Mouse (Mus musculus) ZHBTc4 (cell line): ENCODE measurements at regions not wholly inside any gene's neighbourhood (a gene's known extent, or its start where the extent isn't known, plus 50 kb on each side); places are given as distances from the start of the nearest gene placed in this dataset.

Source experiments
- DNase-seq: peaks from one replicate; pipeline ENCODE4 v3.0.0-alpha.2; 2011; ENCODE audit warnings: low read depth, low spot score

DNA sequence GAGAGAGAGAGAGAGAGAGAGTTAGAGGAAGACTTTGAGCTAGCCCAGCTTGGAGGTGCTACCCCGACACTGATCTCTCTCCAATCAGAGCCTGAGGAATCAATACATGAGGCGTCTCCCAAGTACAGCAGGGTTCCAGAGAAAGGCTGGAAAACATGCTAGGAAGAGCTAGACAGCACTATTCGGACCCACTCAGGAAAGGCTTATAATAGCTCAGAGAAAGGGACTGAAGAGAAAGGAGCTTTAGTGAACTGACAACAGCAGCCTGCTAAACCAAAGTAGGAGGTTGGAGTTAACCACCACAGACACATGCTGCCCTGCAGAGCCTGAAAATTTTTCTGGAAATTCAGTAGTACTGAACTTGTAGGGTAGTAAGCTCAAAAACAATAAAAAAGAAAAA lies 831.3 kb downstream of the Adgrl2 start:
- DNase-seq = no peak

DNA sequence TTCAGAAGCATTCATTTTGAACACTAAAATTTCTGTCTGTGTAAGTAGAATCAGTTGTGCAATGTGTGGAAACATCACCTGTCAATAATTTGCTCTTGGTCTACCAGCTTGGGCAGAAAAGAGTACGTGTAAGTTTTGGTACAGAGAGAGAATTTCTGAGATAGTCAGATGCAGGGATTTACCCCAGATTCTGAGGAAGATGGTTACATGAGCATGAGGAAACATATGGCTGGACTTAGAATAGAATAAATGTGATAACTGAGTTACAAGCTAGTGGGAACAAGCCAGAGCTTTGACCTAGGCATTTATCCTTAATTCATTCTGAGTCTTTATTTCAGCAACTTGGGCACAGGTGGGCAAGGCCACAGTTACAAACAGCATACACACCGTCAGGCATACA lies 831.8 kb downstream of the Adgrl2 start:
- DNase-seq = no peak

DNA sequence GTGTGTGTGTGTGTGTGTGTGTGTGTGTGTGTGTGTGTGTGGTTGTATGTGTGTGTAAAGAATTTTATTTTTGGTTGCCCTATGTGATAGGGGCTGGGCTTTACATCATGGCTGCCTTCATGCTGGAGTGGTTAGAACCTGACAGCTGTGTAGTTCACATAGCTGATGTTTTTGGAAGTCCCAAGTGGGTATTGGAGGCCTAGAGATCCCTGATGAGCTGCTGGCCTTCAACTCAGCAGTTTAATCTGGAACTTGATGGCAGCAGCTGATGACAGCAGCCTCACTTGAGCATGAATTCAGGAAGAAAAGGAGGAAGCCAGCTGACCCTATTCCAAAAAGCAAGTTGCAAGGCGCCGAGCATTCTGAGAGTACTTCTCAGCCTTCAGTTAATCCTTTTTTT lies 846.6 kb downstream of the Adgrl2 start:
- DNase-seq = no peak

DNA sequence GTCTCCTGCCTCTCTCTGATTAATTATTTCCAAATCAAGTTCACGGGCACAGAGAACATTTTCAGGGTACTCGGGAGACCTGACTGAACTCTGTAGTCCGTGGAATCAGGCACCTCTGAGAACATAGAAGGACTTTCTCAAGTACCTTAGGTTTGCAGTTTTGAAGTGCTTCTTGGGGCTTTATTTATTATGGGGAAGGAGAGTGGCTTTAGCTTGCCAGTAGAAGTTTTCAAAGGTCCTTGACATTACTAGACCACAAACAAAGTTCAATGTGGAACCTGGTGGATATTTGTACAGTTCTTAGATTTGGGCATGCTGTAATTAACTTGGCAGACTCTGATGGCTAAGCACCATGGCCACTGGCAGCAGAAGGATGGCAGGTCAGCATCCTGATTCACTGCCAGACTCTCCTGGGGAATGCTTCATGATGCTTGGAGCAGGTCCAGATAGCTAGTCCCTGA lies 853.5 kb downstream of the Adgrl2 start:
- DNase-seq = no peak

DNA sequence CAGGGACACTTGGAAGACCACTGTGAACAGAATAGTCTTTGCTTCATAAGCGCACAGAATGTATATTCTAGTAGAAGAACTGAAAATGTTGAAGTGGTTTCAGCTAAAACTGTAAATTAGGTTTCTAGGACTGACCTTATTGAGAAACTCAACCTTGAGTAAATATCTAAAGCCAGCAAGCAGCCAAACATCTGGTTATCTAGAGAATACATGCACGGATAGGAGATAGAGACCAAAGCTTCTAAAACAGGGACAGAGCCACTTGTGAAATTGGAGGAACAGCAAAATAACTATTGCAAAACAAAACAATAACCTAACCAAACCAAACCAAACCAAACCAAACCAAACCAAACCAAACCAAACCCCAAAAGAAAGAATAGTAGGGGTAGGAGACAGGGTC lies 855.7 kb downstream of the Adgrl2 start:
- no peak for DNase-seq

DNA sequence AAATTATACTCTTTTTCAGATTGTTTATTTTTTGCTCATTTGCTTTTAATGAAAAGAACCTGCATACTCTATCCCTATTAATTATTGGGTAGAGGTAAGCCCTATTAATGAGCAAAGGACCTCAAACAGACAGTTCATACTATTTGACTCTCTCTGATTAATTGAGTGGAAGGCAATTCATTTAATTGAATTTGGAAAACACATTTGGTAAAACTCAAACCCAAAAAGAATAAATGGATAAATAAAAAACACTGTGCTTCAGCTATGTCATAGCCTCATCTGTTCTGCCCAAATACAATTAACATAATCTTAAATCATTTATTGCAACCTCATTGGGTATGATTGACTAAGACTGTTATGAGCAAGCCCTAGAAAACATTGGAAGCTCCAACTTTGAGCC lies 874.8 kb downstream of the Adgrl2 start:
- no peak for DNase-seq

DNA sequence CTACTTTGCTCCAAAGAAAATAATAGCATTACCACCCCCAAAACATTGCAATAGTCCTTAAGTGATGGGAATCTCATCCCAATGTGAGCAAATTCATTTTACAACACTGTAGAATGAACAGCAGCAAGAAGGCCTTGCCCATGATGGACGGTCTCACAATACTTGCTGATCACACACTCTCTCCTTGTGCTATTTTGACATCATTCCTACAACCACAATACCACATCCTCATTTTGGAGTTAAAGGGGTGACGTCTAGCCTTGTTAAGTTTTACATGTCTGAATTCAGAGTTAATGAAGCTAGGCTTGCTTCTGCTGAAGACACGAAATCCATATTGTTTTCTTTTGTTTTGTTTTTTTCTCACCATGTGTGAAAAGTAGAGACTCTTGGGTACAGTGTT lies 878.2 kb downstream of the Adgrl2 start:
- DNase-seq = no peak

DNA sequence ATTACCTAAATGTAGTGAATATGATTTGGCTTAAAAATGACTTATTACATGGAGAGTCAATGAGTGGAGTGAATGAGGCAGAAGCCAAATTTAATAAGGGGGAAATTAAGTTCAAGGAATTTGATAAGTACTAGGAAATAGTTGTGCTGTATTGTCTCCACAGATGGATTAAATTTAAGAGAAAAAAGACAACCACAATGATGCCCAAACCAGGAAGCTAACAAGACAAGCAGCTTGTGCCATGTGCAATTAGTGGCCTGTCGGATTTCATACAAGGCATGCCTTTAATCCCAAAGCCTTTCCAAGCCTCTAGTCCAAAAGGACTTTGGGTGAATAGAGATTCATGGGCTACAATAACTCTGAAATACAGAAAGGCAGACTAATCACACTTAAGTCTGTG lies 883.3 kb downstream of the Adgrl2 start:
- DNase-seq = no peak

DNA sequence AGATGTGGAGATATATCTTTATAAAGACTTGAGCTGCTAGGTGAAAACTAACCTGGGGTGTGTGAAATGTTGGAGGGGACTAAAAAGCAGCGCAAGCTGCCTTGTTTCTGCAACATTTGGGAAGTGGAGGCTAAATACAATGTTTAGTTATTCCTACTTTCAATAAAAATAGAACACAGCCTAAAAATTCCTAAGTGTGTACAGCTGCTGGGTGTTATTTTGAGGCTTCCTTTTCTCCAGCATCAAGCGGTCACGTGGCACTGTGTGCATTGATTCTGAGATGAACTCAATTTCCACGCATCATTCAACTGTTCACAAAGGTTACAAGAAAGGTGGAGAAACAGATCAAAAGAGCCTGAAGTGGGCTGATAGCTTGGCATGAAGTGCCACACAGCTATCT lies 896.4 kb downstream of the Adgrl2 start:
- DNase-seq = no peak

DNA sequence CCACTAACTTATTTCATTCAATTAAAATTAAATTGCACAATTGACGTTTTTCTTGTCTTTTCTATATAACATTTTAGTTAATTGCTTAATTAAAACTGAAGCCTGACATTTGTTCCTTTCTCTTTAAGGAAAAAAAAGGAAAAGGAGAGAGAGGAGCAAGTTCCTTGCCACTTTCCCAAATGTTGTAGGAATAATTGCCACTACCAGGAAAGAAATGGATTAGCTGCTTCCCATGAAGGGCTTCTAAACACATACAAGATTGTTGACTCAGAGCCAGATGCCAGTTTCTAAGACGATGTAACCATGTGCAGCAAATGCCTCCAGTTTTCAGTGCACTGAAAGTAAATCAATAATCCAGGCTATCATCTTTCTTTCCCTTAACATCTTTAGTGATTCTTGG lies 914.5 kb downstream of the Adgrl2 start:
- DNase-seq = no peak

DNA sequence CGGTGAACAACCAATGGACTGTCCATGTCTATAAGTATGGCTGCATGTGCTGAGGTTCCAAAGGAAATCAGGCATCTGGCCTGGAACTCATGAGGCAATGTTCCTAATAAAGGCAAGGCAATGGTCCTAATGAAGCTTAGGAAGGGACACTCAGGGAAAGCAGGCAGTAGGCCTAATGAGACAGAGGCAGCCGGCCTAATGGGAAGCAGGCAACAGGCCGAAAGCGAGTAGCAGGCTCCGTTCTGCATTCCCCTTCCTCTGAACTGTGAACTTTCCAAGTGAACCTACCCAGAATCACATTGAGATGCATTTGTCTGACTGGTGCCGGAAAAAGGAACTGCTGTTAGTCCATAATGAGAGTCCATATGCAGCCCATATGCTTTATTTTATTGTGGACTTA lies 923.7 kb downstream of the Adgrl2 start:
- no peak for DNase-seq

DNA sequence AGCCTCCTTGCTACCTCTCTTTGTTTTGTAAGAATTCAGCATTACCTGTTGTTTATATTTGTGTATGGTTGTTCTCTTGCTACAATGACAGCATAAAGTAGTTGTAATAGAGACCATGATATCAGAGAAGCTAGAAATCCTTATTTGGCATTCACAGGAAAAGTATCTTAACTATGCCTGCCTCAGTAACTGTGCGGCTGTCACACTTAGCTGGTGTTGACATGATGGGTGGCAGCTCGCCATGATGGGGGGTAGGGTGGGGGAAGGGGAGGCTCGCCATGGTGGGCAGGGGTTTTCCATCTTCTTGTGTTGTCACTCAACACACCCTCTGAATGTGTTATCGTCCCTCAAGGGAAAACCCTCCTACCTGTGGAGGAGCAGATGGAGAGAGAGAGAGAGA lies 934.3 kb downstream of the Adgrl2 start:
- no peak for DNase-seq

DNA sequence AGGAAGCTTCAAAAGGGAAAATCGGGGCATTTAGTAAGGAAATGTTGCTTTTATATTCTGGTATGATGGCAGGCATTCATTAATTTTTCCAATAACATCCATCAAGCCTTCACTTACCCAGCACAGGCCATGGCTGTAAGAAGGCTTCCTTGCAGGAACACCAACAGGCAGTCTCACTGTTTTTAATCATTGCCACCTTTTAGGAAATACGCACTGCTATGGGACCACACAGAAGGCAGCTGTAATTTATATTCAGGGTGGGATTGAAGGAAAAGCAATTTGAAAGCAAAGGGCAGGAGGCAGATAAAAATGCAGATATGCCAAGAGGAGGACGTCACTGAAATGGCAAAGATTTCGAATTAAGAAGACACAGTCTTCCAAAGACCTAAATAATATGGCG lies 937.8 kb downstream of the Adgrl2 start:
- DNase-seq = no peak

DNA sequence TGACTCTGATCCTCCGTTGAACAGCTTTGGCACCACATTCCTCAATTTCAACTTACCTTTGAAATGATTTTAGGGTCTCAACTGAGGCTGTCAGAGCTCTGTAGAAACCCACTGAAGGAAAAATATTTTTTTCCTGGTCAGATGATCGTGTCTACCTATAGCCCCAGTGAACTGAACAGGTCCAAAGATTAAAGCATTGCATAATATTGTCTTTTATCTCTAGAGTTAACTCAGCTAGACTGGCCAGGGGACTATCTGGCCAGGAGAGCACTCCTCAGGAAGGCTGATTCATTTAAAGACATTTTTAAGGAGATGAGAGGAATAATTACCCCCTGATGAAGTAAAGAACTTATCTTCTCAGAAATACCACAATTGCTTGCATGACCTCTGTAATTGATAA lies 942.1 kb downstream of the Adgrl2 start:
- DNase-seq = no peak

DNA sequence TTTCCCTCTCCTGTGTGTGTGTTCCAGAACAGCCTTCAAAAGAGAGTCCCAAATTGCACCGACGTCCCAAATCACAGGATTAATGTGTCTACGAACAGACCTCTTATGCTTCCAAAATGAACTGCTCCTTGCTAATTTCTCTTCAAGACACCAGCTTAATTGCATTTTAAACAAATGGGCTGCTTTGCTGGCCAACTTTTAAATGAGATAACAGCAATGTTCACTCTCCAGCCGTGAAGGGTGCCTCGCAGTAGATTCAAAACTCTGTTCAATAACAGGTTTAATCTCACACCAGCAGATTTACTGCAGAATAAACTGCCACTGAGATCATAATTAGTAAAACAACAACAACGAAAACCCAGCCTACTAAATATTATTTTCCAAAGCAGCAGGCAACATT lies 957.8 kb downstream of the Adgrl2 start:
- no peak for DNase-seq

DNA sequence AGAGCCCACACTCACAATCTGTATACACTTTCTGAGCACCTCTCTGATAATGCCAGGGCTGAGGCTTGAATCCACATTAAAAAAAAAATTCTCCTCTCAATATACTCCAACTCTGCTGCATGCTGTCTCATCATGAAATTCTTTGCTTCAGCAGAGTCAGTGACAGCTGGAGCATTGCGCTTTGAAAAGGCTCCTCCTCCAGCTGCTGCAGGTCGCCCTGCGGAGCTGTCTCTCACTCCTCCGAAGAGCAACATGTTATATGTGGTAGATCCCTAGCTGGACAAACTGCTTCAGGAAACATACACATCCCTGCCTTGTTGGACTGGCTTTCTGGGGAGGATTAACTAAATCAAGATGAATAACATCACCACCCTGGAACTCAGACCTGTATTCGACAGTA lies 984.5 kb downstream of the Adgrl2 start:
- no peak for DNase-seq

DNA sequence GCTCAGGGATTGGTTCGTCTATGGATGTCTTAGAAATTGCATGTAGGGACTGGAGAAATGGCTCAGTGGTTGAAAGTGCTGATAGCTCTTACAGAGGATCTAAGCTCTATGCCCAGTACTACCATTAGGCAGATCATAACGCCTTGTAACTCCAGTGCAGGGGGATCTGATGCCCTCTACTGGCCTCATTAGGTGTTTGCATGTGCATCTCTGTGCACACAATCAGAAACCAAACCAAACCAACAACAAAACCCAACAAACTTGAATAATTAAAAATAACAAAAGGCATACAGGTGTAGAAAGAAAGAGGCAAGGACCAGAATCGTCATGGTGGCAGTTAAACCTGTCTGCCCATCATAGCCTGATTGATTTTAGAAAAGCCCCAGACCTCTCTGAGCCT lies 986.3 kb downstream of the Adgrl2 start:
- peak; percentile 68 for DNase-seq

DNA sequence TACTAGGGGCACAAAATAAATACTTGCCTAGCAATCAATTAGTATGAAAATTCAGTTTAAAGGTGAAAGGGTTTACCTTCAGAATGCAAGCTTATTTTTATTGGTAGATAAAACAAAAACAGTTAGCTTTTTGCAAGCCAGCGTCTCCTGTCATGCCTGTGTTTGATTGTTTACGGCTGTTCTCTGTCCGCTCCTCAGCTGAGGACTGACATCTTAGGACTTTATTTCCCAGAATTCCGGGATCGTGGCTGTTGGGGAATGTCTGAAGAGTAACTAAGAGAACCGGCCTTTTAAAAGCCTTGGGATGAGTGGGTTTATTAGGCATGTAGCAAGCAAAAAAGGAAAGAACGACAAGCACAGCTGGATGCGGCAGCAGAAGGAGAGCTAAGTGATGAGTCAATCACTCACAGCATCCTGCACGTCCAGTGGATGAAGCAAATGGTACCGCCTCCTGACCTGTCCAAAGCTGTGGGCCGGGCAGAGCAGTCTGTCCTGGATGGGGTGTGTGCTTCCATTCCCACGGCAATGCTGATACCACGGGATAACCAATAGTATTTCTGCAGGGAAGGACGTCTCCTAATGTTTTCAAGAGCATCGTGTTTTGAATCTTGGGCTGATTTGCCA lies 990.9 kb downstream of the Adgrl2 start:
- DNase-seq = no peak

DNA sequence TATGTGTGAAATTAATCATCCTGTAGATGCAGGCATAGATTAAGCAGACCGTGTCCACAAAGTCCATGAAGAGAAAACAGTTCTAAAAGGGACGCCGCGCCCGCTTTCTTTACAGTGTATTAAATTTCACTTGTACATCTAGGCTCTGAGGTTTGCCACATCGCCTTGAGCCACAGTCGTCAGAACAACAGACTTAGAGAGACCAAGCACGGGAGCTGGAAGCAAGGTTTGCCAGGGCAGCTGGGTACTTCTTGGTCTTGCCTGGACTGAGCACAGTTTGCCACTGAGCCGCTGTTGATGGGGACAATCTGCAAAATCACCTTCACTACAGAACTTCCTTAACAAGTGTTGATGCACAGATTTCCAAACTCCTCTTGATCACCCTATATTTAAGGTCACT lies 998.6 kb downstream of the Adgrl2 start:
- DNase-seq = no peak

DNA sequence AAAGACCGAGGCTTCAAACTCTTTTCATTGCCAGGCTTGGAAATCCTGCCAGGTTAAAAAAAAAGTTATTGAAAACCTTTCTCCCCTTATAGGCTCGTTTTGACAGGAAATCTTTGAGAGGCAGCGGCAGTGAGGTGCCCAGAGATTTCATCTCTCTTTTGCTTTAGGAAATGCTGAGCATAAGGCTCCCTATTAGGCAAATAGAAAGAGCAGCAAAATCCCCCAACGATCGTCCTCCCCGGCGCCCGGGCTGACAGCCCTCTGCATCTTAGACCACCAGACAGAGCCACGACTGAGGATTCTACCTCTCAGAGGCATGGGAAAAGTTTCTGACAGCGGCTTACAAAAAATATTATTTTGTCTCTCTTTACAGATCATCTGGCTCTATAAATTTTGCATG lies 999.5 kb downstream of the Adgrl2 start:
- no peak for DNase-seq

DNA sequence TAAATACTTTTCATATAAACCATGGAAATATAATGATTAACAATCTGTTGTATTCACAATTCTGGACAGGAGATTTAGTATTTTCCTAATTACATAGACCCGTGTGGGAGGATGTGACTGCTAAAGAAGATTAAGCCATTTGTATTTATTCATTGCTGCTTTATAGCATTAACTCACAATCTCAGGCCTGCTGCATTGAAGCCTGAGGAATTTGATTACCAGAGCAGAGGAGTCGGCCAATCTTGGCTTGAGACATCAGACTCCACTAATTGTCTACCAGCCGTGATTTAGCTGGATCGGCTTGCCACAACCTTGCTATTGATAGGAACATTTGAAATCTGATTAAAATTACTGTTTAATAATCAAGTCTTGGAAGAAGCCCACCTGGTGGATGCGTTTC lies 1007.5 kb downstream of the Adgrl2 start:
- DNase-seq = no peak

DNA sequence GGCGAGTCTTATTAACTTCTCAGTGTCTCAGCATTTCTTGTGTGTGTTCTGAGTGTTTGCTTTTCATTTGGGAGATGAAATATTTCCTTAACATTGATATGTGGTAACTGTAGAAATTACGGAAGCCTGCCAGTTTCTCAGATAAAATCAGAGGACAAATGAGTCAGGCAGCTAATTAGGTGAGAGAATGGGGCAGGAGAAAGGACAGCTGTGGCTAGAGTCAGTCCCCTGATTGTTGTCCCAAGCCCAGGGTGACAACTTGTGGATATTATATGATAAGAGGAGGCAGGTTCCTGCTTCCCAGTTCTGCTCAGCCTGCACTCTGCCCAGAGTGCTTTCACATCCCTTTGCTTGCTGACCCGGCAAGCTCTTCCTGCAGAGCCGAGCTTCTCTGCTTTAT lies 1008.7 kb downstream of the Adgrl2 start:
- DNase-seq = no peak

DNA sequence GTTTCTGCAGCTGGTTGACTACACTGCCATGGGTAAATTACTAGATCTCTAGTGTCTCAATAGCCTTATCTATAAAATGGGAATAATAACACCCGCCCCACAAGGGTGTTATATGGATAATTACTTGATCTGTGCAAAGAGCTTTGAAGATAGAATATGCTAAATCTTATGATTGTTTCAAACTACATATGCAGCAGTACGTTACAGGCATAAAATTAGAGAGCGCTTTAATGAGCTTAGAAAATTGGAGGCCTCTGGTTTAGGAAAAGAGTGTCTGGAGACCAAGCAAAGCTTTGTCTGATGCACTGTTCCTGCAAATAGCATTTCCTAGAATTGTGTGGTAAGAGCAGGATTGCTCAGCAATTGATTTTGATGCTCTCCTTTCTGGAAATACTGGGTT lies 1013.8 kb downstream of the Adgrl2 start:
- no peak for DNase-seq

DNA sequence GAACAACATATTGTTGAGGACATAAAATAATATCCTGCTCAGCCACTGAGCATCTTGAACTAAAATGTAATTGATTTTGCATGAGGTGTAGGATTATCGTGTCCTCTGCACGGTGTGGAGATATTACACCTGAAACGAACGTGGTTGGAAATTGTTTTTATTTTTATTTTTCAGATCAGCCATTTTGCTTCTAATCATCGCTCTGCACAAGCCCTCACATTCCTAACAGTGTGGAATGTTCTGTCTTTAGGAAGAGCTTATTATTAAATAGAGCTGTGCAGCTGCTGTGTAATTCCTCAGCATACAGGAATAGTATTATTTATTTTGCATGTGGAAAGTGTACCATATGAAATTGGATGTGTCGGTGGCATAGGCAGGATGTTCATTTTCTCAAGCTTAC lies 1014.3 kb downstream of the Adgrl2 start:
- no peak for DNase-seq
